Mouse (Mus musculus): ENCODE measurements at regions not wholly inside any gene's neighbourhood (a gene's known extent, or its start where the extent isn't known, plus 50 kb on each side); places are given as distances from the start of the nearest gene placed in this dataset.

DNA sequence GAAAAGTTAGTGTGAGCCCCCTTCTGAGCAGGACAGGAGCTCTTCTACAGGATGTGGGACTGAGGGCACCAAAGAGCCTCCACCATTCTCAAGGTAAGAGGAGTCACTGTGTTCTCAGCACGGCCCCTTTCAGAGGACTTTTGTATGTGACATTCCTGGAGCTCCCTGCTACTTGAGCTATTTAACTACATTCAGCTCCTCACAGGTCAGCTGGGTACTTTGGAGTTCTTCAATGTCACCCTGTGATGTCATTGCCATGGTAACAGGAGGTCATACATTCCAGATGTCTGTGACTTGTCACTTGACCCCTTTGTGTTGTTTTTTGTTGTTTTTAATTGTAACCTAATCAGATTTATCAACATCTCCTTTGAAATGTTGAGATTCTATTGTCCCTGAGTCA lies 122.9 kb upstream of the Gm15217 start:
- H3K4me1 ChIP-seq (ENCODE audit: control insufficient read depth, low read depth, low read length) = no peaks in the 10 kb centered on the region; the same call in 1 of the 2 replicates
- no peaks in the 10 kb centered on the region for H3K27me3 ChIP-seq (ENCODE audit: control insufficient read depth, insufficient read depth, low read depth, low read length)
- no peaks in the 10 kb centered on the region for H3K9me3 ChIP-seq (replicated peaks; ENCODE audit: control insufficient read depth, low read length)
- ATAC-seq (ENCODE audit: low read depth) = no peak
- no peaks in the 10 kb centered on the region for H3K36me3 ChIP-seq (ENCODE audit: control insufficient read depth, insufficient read depth)
- WGBS (ENCODE audit: insufficient replicate concordance) = 36% methylated on average over 1 of the region's 1 CpGs
- H3K9ac ChIP-seq (ENCODE audit: low read depth, low read length) = no peak overlapping the region
- no peak overlapping the region for H3K4me2 ChIP-seq (ENCODE audit: low read depth, low read length)
- H3K4me3 ChIP-seq (ENCODE audit: low read depth, low read length) = no peak overlapping the region
- H3K27ac ChIP-seq (ENCODE audit: low read length) = no peak overlapping the region

DNA sequence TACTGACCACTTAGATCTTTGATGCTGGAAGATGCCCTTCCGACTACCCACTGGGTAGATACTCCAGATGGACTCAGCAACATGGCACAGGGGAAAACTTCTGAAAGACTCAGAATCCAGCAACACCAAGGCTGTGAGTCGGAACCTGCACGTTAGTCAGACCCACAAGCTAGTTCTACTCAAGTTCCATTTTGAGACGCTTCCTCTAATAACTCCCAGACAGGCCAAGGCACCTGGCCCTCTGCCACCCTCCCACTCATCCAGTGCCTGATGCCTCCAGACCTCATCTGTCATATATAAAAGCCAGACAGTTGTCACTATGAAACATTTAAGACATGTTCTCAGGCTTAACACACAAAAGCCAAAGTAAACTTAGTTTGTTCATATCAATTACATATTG lies 121.9 kb upstream of the Gm15217 start:
- H3K9me3 ChIP-seq (replicated peaks; ENCODE audit: control insufficient read depth, low read length) = no peaks in the 10 kb centered on the region
- H3K27me3 ChIP-seq (ENCODE audit: control insufficient read depth, insufficient read depth, low read depth, low read length) = no peaks in the 10 kb centered on the region
- H3K4me3 ChIP-seq (ENCODE audit: low read depth, low read length) = no peak overlapping the region
- no peak overlapping the region for H3K9ac ChIP-seq (ENCODE audit: low read depth, low read length)
- 61% methylated on average over 4 of the region's 4 CpGs for WGBS (ENCODE audit: insufficient replicate concordance)
- H3K4me2 ChIP-seq (ENCODE audit: low read depth, low read length) = no peak overlapping the region
- no peaks in the 10 kb centered on the region for H3K36me3 ChIP-seq (ENCODE audit: control insufficient read depth, insufficient read depth)
- no peaks in the 10 kb centered on the region; the same call in 1 of the 2 replicates for H3K4me1 ChIP-seq (ENCODE audit: control insufficient read depth, low read depth, low read length)
- H3K27ac ChIP-seq (ENCODE audit: low read length) = no peak overlapping the region
- ATAC-seq (ENCODE audit: low read depth) = no peak

DNA sequence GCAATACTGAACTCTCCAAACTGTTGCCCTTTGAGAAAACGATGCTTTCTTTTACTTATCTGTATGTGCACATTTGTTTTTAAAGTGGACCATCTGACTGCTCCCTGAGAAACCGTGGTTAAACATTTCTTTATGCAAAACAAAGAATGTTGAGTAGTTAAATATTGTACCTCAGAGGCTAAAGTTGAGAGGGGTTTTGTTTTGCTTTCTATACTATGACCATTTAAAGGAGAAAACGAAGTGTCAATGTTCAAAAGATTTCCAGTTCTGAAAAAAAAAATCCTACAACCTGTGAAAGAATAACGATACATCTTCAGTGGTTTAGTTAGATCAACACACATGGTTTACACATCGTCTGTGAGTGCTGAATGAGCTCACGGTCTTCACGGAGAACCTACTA lies 120.7 kb upstream of the Gm15217 start:
- Histone ChIP-seq H3K4me2 (ENCODE audit: low read depth, low read length) (no peak overlapping the region), H3K36me3 (ENCODE audit: control insufficient read depth, insufficient read depth) (no peaks in the 10 kb centered on the region), H3K9ac (ENCODE audit: low read depth, low read length) (no peak overlapping the region), H3K27me3 (ENCODE audit: control insufficient read depth, insufficient read depth, low read depth, low read length) (no peaks in the 10 kb centered on the region), H3K4me3 (ENCODE audit: low read depth, low read length) (no peak overlapping the region), H3K27ac (ENCODE audit: low read length) (no peak overlapping the region; the same call in 1 of the 2 replicates), H3K9me3 (replicated peaks; ENCODE audit: control insufficient read depth, low read length) (no peaks in the 10 kb centered on the region), H3K4me1 (ENCODE audit: control insufficient read depth, low read depth, low read length) (no peaks in the 10 kb centered on the region; the same call in 1 of the 2 replicates)
- no peak for ATAC-seq (ENCODE audit: low read depth)
- WGBS (ENCODE audit: insufficient replicate concordance) = 43% methylated on average over 7 of the region's 7 CpGs

DNA sequence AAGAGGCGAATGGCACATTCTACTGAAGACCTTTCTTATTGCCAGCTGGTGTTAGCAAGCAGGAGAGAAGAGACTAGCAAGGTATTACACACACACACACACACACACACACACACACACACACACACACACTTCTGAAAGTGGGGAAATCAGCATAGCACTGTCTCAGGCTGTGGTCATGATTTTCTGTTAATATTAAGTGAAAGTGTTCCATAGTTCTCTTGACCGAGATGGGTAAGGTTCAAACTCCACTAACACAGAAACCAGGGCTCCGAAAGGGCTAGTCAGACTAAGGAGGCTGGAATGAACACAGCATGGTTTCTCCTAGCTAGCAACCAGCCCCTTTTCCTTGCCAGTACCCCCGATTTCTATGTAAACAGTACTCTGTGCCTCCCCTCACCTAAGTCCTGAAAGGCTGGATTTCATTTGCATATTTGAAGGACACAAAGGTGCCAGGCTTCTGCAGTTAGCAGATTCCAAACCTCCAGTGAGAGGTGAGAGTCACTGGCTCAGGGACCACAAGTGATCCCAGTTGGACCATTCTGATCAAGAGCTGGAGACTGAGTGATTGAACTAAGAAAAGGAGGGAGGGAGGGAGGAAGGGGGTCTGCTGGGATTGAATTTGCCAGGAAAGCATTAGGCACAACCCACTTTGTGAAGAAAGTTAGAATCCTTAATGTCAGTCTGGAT lies 118.8 kb upstream of the Gm15217 start:
- peak overlapping the region; percentile 77 for H3K27ac ChIP-seq (ENCODE audit: low read length)
- no peak overlapping the region for H3K9ac ChIP-seq (ENCODE audit: low read depth, low read length)
- WGBS (ENCODE audit: insufficient replicate concordance) = 53% methylated on average over 4 of the region's 4 CpGs
- H3K4me1 ChIP-seq (ENCODE audit: control insufficient read depth, low read depth, low read length) = no peaks in the 10 kb centered on the region; the same call in 1 of the 2 replicates
- H3K36me3 ChIP-seq (ENCODE audit: control insufficient read depth, insufficient read depth) = no peaks in the 10 kb centered on the region
- ATAC-seq (ENCODE audit: low read depth) = peak; percentile 92
- H3K27me3 ChIP-seq (ENCODE audit: control insufficient read depth, insufficient read depth, low read depth, low read length) = no peaks in the 10 kb centered on the region
- H3K9me3 ChIP-seq (replicated peaks; ENCODE audit: control insufficient read depth, low read length) = no peaks in the 10 kb centered on the region
- H3K4me2 ChIP-seq (ENCODE audit: low read depth, low read length) = peak overlapping the region; percentile 24; the same call in 1 of the 2 replicates
- H3K4me3 ChIP-seq (ENCODE audit: low read depth, low read length) = no peak overlapping the region

DNA sequence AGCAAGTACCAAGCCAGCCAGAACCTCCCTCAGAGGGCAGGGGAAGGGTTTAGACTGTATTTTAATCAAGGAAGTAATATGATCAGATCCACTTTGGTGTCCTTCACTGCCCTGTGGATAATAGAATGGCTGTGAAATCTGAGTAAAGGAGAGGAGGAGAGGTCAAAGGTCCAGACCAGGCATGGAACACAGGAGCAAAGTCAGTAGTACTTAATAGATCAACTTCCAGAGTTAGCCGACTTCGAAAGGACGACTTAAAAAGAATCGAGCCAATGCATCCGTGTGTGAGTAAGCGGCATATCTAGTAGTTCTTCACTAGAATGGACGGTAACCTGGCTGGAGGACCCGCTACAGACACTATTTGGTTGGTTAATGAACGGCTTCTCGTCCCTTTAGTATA lies 103.8 kb upstream of the Gm15217 start:
- Histone ChIP-seq H3K27me3 (ENCODE audit: control insufficient read depth, insufficient read depth, low read depth, low read length) (no peaks in the 10 kb centered on the region), H3K4me1 (ENCODE audit: control insufficient read depth, low read depth, low read length) (peaks cover 2% of the 10 kb centered on the region; the same call in 1 of the 2 replicates), H3K27ac (ENCODE audit: low read length) (no peak overlapping the region), H3K9me3 (replicated peaks; ENCODE audit: control insufficient read depth, low read length) (no peaks in the 10 kb centered on the region), H3K4me3 (ENCODE audit: low read depth, low read length) (no peak overlapping the region), H3K9ac (ENCODE audit: low read depth, low read length) (no peak overlapping the region), H3K36me3 (ENCODE audit: control insufficient read depth, insufficient read depth) (no peaks in the 10 kb centered on the region), H3K4me2 (ENCODE audit: low read depth, low read length) (no peak overlapping the region)
- WGBS (ENCODE audit: insufficient replicate concordance) = 74% methylated on average over 10 of the region's 10 CpGs
- ATAC-seq (ENCODE audit: low read depth) = no peak

DNA sequence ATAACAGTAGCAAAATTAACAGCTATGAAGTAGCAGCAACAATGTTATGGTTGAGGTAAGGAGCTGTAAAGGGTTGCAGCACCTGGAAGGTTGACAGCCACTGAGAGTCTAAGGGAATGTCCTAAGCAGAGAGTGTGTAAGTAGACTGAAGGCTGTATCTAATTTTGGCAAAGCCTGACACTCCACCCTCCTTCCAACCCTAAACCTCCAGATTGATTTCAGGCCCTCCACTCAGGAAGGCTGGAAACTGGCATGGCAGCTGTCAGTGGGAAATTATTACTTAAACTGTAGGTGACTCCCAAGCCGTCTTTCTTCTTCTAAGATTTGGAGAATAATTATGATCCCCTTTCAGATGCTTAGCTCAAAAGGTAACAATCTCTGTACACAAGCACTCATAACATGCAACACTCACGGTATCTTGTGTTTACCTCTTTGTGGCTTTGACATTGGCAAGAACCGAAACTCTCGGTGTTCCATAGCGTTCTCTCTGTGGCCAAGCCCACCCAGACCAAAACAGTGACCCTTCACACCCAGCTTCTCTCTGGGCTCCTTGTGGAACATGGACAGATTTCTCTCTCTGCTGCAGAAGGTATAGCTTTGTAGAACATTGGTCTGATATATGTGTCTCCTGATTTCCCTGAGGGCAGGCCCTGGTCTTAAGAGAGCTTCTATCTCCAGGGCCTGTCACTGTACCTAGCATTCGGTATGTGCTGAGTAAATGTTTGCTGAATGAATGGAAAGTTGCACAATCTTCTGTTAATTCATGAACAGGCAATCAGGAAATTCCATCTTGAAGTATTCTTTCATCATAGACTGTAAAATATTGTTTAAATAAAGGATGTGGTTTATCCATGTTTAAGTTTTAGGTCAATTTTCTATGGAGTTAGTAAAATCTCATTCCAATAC lies 102.0 kb upstream of the Gm15217 start:
- peak; percentile 75 for ATAC-seq (ENCODE audit: low read depth)
- H3K4me1 ChIP-seq (ENCODE audit: control insufficient read depth, low read depth, low read length) = peaks cover 2% of the 10 kb centered on the region; the same call in 1 of the 2 replicates
- 59% methylated on average over 6 of the region's 6 CpGs for WGBS (ENCODE audit: insufficient replicate concordance)
- H3K36me3 ChIP-seq (ENCODE audit: control insufficient read depth, insufficient read depth) = no peaks in the 10 kb centered on the region
- no peaks in the 10 kb centered on the region for H3K9me3 ChIP-seq (replicated peaks; ENCODE audit: control insufficient read depth, low read length)
- H3K27me3 ChIP-seq (ENCODE audit: control insufficient read depth, insufficient read depth, low read depth, low read length) = no peaks in the 10 kb centered on the region
- no peak overlapping the region for H3K4me3 ChIP-seq (ENCODE audit: low read depth, low read length)
- H3K9ac ChIP-seq (ENCODE audit: low read depth, low read length) = no peak overlapping the region
- no peak overlapping the region for H3K4me2 ChIP-seq (ENCODE audit: low read depth, low read length)
- H3K27ac ChIP-seq (ENCODE audit: low read length) = peak overlapping the region; percentile 61

DNA sequence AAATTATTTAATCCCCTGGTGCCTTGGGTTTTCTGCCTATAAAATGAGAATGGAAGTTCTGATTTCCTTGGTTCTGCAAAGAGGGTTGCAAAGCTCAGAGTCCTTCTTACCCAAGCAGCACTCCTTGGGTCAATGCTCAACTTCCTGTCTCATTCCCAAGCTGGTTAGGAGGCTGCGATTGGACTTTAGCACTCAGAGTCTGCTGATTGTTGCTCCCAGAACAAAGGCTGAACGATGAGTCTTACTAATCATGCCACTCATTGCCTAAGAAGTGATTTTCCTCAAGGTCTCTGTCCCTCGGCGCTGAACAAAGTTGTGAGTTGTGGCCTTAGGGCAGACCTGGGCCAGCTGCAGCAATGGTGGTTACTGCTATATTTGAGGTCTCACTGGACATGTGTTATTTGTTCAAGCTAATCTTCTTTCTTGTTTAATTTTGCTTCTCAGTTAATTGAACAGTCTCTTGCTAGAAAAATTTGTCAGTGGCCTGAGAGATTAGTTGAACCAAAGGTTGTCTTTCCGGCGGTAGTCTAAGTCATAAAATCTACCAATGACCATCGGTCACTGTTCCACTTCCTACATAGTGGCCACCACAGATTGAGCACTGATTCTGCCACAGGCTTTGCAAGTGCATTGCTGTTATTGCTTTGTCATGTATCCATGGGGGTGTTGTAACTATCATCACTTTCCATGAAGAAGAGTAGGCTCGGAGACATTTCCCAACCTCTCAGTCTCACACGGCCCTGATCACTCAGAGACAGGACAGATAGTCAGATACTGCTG lies 101.2 kb upstream of the Gm15217 start:
- Histone ChIP-seq H3K4me3 (ENCODE audit: low read depth, low read length) (no peak overlapping the region), H3K4me1 (ENCODE audit: control insufficient read depth, low read depth, low read length) (peaks cover 2% of the 10 kb centered on the region; the same call in 1 of the 2 replicates), H3K9me3 (replicated peaks; ENCODE audit: control insufficient read depth, low read length) (no peaks in the 10 kb centered on the region), H3K9ac (ENCODE audit: low read depth, low read length) (no peak overlapping the region), H3K27me3 (ENCODE audit: control insufficient read depth, insufficient read depth, low read depth, low read length) (no peaks in the 10 kb centered on the region), H3K27ac (ENCODE audit: low read length) (no peak overlapping the region; the same call in 1 of the 2 replicates), H3K4me2 (ENCODE audit: low read depth, low read length) (no peak overlapping the region), H3K36me3 (ENCODE audit: control insufficient read depth, insufficient read depth) (no peaks in the 10 kb centered on the region)
- WGBS (ENCODE audit: insufficient replicate concordance) = 61% methylated on average over 9 of the region's 9 CpGs
- ATAC-seq (ENCODE audit: low read depth) = no peak

DNA sequence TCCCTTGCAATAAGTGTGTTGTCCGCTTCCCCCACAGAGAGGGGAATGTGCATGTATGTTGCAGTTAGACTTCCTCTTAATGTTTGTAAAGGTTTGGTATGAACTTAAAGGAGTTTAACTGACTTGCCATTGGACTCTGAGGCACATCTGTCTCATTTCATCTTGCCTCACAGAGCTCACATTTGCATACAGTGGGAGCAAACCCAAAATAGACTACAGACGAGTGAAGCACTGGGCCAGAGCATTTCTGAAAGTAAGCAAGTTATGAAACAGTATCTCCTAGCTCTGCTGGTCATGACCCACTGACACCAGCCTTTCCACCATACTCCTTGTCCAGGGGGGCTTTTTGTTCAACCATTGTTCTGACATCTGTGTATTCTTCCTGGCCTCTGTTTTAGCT lies 86.8 kb upstream of the Gm15217 start:
- Histone ChIP-seq H3K9me3 (replicated peaks; ENCODE audit: control insufficient read depth, low read length) (no peaks in the 10 kb centered on the region), H3K4me3 (ENCODE audit: low read depth, low read length) (no peak overlapping the region), H3K4me1 (ENCODE audit: control insufficient read depth, low read depth, low read length) (no peaks in the 10 kb centered on the region), H3K36me3 (ENCODE audit: control insufficient read depth, insufficient read depth) (no peaks in the 10 kb centered on the region), H3K4me2 (ENCODE audit: low read depth, low read length) (no peak overlapping the region), H3K27me3 (ENCODE audit: control insufficient read depth, insufficient read depth, low read depth, low read length) (no peaks in the 10 kb centered on the region), H3K27ac (ENCODE audit: low read length) (no peak overlapping the region), H3K9ac (ENCODE audit: low read depth, low read length) (no peak overlapping the region)
- WGBS (ENCODE audit: insufficient replicate concordance) = 46% methylated on average over 2 of the region's 2 CpGs
- ATAC-seq (ENCODE audit: low read depth) = no peak

Measured in liver, embryonic 16.5 days (tissue).